Mouse (Mus musculus): Measurements from ENCODE around the gene Bmpr2. TPM values are rescaled to one million over a fixed set of nuclear protein-coding genes. Genes with fewer than 3 reads are reported as not detected.

Gene Bmpr2
- total RNA-seq, 4 experiments from 2014 or later, result 87.7 to 93.2 (median 90.8) TPM

GRCm38 (mm10) chr1:59795336-59795735 is 32.1 kb downstream of the Bmpr2 start:
- peak; percentile 26 to 28 for DNase-seq (ENCODE audit: low spot score in 2 of 2)

- no peak for DNase-seq (ENCODE audit: low spot score in 2 of 2)
These were observed 34.7 kb downstream of the Bmpr2 start for GRCm38 (mm10) chr1:59797865-59798264.

DNA sequence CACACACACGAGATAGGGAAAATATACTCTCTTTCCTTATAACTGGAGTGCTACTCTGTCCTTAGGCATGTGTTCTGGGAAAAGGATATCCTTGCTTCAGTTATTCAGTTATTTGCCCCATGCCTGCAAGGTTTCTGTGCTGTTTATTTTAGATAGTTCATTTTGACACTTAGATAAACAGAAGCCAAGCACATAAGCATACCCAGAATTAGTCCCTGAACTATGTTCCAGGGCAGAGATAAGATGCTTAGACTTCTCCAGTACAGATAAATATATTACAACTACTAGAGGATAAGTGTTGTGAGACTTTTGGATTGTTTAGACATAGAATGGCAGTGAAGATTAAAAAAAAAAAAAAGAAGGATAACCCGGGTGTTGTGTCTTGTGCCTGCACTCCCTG is 41.2 kb downstream of the Bmpr2 start:
- no peak for DNase-seq (ENCODE audit: low spot score in 2 of 2)

GRCm38 (mm10) chr1:59809921-59810320 is 46.7 kb downstream of the Bmpr2 start:
- DNase-seq (ENCODE audit: low spot score in 2 of 2), result no peak

GRCm38 (mm10) chr1:59812782-59813181 is 49.6 kb downstream of the Bmpr2 start:
- DNase-seq (ENCODE audit: low spot score in 2 of 2), result no peak

DNA sequence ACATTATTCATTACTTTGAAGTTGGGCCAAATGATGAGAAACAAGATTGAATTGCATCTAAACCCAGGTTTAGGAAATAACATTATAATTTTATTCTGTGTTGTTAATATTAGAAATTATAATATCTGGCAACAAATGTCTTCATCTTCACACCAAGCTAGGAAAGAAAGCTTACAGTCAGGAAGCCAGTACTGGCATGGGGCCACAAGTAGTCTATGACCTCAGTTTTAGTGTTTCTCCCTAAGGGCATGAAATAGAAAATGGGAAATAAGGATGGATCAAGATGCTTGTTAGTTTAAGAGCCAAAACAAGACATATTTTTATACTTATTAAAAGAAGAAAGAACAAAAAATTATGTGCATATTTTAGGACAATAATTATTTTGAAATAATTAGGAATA is 62.2 kb downstream of the Bmpr2 start:
- DNase-seq (ENCODE audit: low spot score in 2 of 2), result no peak

- DNase-seq (ENCODE audit: low spot score in 2 of 2), result peak; percentile 27 to 30
These were observed 63.4 kb downstream of the Bmpr2 start for GRCm38 (mm10) chr1:59826583-59826982.

GRCm38 (mm10) chr1:59829410-59829809 is 66.2 kb downstream of the Bmpr2 start:
- DNase-seq (ENCODE audit: low spot score in 2 of 2), result no peak

- DNase-seq (ENCODE audit: low spot score in 2 of 2), result no peak
These were observed 67.0 kb downstream of the Bmpr2 start for GRCm38 (mm10) chr1:59830194-59830593.

DNA sequence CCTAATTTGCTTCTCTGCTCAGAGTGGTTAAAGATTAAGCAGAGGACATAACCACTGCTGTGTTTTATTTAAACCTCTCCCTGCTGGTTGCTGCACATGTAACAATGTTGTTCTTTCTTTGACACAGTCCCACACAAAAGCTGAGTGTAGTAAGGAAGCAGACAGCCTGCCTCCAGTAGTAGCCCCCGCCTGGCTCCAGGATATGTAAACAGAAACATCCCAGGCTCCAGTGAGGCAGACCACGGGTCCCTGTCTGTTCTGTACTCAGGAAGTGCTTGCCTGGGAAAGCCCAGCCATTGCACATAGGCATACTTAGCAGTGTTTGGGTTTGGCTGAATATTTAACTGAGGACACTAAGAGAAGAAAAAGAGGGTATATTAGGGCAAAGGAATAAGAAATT is 70.5 kb downstream of the Bmpr2 start:
- peak; percentile 16 to 28 for DNase-seq (ENCODE audit: low spot score in 2 of 2)

GRCm38 (mm10) chr1:59848327-59848726 is 85.1 kb downstream of the Bmpr2 start:
- DNase-seq (ENCODE audit: low spot score in 2 of 2), result peak in 1 of 2 experiments; percentile 17

- no peak for DNase-seq (ENCODE audit: low spot score in 2 of 2)
These were observed 95.8 kb downstream of the Bmpr2 start for GRCm38 (mm10) chr1:59859046-59859445.

- no peak for DNase-seq (ENCODE audit: low spot score in 2 of 2)
These were observed 98.9 kb downstream of the Bmpr2 start for GRCm38 (mm10) chr1:59862144-59862543.

- DNase-seq (ENCODE audit: low spot score in 2 of 2), result no peak
These were observed 104.8 kb downstream of the Bmpr2 start for GRCm38 (mm10) chr1:59868041-59868440.

DNA sequence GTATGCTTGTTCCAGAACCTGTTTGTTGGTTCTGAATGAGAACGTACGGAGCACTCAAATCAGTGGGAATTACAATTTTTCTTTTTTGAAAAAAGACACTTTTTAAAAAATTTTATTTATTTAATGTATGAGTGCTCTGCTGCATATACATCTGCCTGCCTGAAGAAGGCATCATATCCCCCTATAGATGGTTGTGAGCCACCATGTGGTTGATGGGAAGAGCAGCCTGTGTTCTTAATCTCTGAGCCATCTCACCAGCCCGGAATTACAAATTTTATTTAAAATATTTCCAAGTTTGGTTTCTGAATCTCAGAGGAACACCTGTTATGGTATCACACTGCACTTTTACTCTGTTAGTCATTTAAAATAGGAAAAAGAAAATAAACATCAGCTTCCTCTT is 110.8 kb downstream of the Bmpr2 start:
- DNase-seq (ENCODE audit: low spot score in 2 of 2), result no peak

DNA sequence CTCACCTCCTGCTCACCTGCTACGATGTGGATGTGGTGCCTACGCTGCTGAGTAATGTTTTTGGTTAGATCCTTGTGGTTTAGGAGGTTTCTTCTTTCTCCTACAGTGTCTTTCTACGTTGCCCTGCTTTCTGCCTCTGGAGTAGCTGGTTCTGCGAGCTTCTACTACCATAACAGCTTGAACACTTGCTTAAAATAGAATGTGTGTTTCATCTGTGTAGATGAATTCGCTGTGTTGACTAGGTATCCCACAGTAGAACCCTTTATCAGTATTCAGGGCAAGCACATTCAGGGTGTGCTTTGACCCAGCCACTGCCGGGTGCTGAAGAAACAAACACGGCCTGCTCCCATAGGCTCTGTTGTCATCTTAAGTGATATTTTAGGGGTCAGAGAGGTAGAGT is 114.9 kb downstream of the Bmpr2 start:
- DNase-seq (ENCODE audit: low spot score in 2 of 2), result no peak

DNA sequence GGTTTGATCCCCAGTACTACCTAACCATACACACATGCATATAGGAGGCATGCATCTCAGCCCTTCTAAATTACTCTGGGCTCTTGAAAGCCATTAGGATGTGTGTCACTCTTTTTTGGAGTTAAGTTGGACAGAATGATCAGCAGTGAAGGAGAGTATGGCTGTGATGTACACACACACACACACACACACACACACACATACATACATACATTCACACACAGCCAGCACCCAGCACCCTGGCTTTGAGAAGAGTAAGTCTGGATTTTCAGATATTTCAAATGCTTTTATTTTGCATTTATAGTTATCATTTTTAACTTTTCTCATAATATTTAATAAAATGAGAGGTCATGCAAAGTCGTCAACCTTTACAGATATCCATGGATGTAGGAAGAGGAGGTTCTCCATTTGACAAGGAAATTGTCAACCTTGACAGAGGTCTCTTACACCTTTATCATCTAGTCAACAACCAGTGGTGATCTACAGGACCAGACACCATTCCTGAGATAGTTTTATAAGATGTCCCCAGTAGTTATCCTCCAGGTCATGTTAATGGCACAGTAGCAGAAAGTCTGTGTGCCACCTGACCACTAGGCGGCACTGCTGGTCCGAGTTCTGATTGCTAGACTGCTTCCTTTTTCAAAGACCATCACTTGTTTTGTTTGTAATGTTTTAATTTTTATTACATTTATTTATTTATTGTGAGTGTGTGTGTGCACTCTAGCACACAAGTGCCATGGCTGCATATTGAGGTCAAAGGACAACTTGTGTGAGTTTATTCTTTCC is 120.3 kb downstream of the Bmpr2 start:
- DNase-seq (ENCODE audit: low spot score in 2 of 2), result peak; percentile 34 to 79

- DNase-seq (ENCODE audit: low spot score in 2 of 2), result no peak
These were observed 123.7 kb downstream of the Bmpr2 start for GRCm38 (mm10) chr1:59886899-59887298.

GRCm38 (mm10) chr1:59888018-59888417 is 124.8 kb downstream of the Bmpr2 start:
- no peak for DNase-seq (ENCODE audit: low spot score in 2 of 2)

DNA sequence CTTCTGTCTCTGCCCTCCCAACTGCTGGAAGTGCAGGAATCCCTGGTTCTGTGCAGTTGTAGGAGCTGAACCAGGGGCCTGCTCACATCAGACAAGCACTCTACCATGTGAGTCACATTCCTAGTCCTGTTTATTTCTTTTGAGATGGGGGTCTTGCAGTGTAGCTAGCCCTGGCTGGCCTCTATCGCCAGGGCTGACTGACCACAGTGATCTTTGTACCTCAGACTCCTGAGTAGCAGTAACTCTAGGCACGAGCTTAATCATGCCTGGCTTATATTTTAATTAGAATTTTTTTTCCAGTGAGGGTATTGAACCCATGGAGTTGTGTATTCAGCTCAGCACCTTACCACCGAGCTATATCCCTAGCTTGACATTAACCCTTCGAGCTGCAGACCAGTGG is 128.0 kb downstream of the Bmpr2 start:
- DNase-seq (ENCODE audit: low spot score in 2 of 2), result no peak

DNA sequence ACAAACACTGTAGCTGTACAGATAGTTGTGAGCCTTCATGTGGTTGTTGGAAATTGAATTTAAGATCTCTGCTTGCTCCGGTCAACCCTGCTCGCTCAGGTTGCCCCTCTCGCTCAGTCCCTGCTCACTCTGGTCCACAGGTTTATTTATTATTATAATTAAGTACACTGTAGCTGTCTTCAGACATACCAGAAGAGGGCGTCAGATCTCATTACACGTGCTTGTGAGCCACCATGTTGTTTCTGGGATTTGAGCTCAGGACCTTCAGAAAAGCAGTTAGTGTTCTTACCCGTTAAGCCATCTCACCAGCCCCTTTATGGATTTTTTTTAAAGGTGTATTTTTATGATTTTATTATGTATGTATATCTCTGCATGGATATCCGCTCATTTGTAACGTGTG is 129.6 kb downstream of the Bmpr2 start:
- no peak for DNase-seq (ENCODE audit: low spot score in 2 of 2)

- no peak for DNase-seq (ENCODE audit: low spot score in 2 of 2)
These were observed 130.8 kb downstream of the Bmpr2 start for GRCm38 (mm10) chr1:59894025-59894424.

- DNase-seq (ENCODE audit: low spot score in 2 of 2), result no peak
These were observed 132.3 kb downstream of the Bmpr2 start for GRCm38 (mm10) chr1:59895456-59895855.
